Mouse (Mus musculus): ENCODE data around the gene Abcc5. TPM values are rescaled to one million over a fixed set of nuclear protein-coding genes. Genes with fewer than 3 reads are reported as not detected.
"Not testable (repeated sequence)": the region's sequence is repeated elsewhere in the genome, so short reads cannot be mapped to it uniquely, and the experiment has no call there.

Gene Abcc5
- polyA plus RNA-seq, 1 experiment from 2014 or later = 60.6 TPM

GRCm38 (mm10) chr16:20375341-20375740 lies 50.9 kb downstream of the Abcc5 start:
- H3K4me3 ChIP-seq = no peak overlapping the region
- H3K27me3 ChIP-seq (ENCODE audit: insufficient read depth, poor library complexity, severe bottlenecking) = no peaks in the 10 kb centered on the region
- H3K9me3 ChIP-seq = no peaks in the 10 kb centered on the region
- no peak for DNase-seq (ENCODE audit: low spot score)
- peaks cover 9% of the 10 kb centered on the region; the same call in 1 of the 2 replicates for H3K4me1 ChIP-seq
- no peak overlapping the region for H3K27ac ChIP-seq
- peaks cover 54% of the 10 kb centered on the region for H3K36me3 ChIP-seq
- 86% methylated on average over 5 of the region's 5 CpGs for WGBS

- DNase-seq (ENCODE audit: low spot score) = peak; percentile 84
- peaks cover 13% of the 10 kb centered on the region; the same call in 1 of the 2 replicates for H3K4me1 ChIP-seq
- H3K9me3 ChIP-seq = no peaks in the 10 kb centered on the region
- peaks cover 60% of the 10 kb centered on the region for H3K36me3 ChIP-seq
- no peak overlapping the region for H3K4me3 ChIP-seq
- H3K27me3 ChIP-seq (ENCODE audit: insufficient read depth, poor library complexity, severe bottlenecking) = no peaks in the 10 kb centered on the region
- WGBS = 51% methylated on average over 4 of the region's 4 CpGs
- 0 out of 2 replicates have a peak overlapping the region, but pooled peaks have one; percentile 4 for H3K27ac ChIP-seq
These were observed 54.5 kb downstream of the Abcc5 start for GRCm38 (mm10) chr16:20371731-20372130.

- Histone ChIP-seq H3K27me3 (ENCODE audit: insufficient read depth, poor library complexity, severe bottlenecking) (no peaks in the 10 kb centered on the region), H3K4me1 (peaks cover 9% of the 10 kb centered on the region; the same call in 1 of the 2 replicates), H3K27ac (no peak overlapping the region), H3K4me3 (no peak overlapping the region), H3K36me3 (peaks cover 60% of the 10 kb centered on the region), H3K9me3 (no peaks in the 10 kb centered on the region)
- 89% methylated on average over 9 of the region's 9 CpGs for WGBS
- DNase-seq (ENCODE audit: low spot score) = no peak
These were observed 58.0 kb downstream of the Abcc5 start for GRCm38 (mm10) chr16:20368221-20368620.

- Histone ChIP-seq H3K27me3 (ENCODE audit: insufficient read depth, poor library complexity, severe bottlenecking) (no peaks in the 10 kb centered on the region), H3K4me3 (no peak overlapping the region), H3K36me3 (peaks cover 82% of the 10 kb centered on the region), H3K9me3 (no peaks in the 10 kb centered on the region), H3K27ac (no peak overlapping the region), H3K4me1 (no peaks in the 10 kb centered on the region)
- WGBS = 83% methylated on average over 11 of the region's 11 CpGs
- no peak for DNase-seq (ENCODE audit: low spot score)
These were observed 64.1 kb downstream of the Abcc5 start for GRCm38 (mm10) chr16:20362121-20362520.

GRCm38 (mm10) chr16:20361496-20361895 lies 64.7 kb downstream of the Abcc5 start:
- H3K4me3 ChIP-seq; DNase-seq (ENCODE audit: low spot score); H3K4me1 ChIP-seq; H3K9me3 ChIP-seq; H3K27ac ChIP-seq; H3K27me3 ChIP-seq (ENCODE audit: insufficient read depth, poor library complexity, severe bottlenecking): not testable (repeated sequence)
- H3K36me3 ChIP-seq = peaks cover 81% of the 10 kb centered on the region
- 74% methylated on average over 3 of the region's 3 CpGs for whole genome bisulfite sequencing

- WGBS = 85% methylated on average over 9 of the region's 9 CpGs
- Histone ChIP-seq H3K4me1 (no peaks in the 10 kb centered on the region), H3K9me3 (no peaks in the 10 kb centered on the region), H3K36me3 (peaks cover 75% of the 10 kb centered on the region), H3K4me3 (no peak overlapping the region), H3K27me3 (ENCODE audit: insufficient read depth, poor library complexity, severe bottlenecking) (no peaks in the 10 kb centered on the region), H3K27ac (no peak overlapping the region; the same call in 1 of the 2 replicates)
- no peak for DNase-seq (ENCODE audit: low spot score)
These were observed 66.4 kb downstream of the Abcc5 start for GRCm38 (mm10) chr16:20359643-20360295.

GRCm38 (mm10) chr16:20357837-20358236 lies 68.4 kb downstream of the Abcc5 start:
- Histone ChIP-seq H3K4me3 (no peak overlapping the region), H3K27me3 (ENCODE audit: insufficient read depth, poor library complexity, severe bottlenecking) (no peaks in the 10 kb centered on the region), H3K27ac (no peak overlapping the region), H3K36me3 (peaks cover 58% of the 10 kb centered on the region), H3K4me1 (no peaks in the 10 kb centered on the region), H3K9me3 (no peaks in the 10 kb centered on the region)
- 95% methylated on average over 5 of the region's 5 CpGs for WGBS
- DNase-seq (ENCODE audit: low spot score) = no peak

- DNase-seq (ENCODE audit: low spot score) = no peak
- H3K27ac ChIP-seq = no peak overlapping the region
- no peaks in the 10 kb centered on the region for H3K27me3 ChIP-seq (ENCODE audit: insufficient read depth, poor library complexity, severe bottlenecking)
- no peaks in the 10 kb centered on the region for H3K9me3 ChIP-seq
- no peaks in the 10 kb centered on the region for H3K4me1 ChIP-seq
- peaks cover 51% of the 10 kb centered on the region for H3K36me3 ChIP-seq
- H3K4me3 ChIP-seq = no peak overlapping the region
- 83% methylated on average over 2 of the region's 2 CpGs for WGBS
These were observed 71.4 kb downstream of the Abcc5 start for GRCm38 (mm10) chr16:20354762-20355161.

- Histone ChIP-seq H3K4me1 (no peaks in the 10 kb centered on the region), H3K27ac (no peak overlapping the region), H3K4me3 (no peak overlapping the region), H3K9me3 (no peaks in the 10 kb centered on the region), H3K27me3 (ENCODE audit: insufficient read depth, poor library complexity, severe bottlenecking) (no peaks in the 10 kb centered on the region), H3K36me3 (peaks cover 43% of the 10 kb centered on the region)
- WGBS = 96% methylated on average over 1 of the region's 1 CpGs
- DNase-seq (ENCODE audit: low spot score) = no peak
These were observed 72.2 kb downstream of the Abcc5 start for GRCm38 (mm10) chr16:20354011-20354410.

- no peak for DNase-seq (ENCODE audit: low spot score)
These were observed 80.7 kb downstream of the Abcc5 start for GRCm38 (mm10) chr16:20345464-20345863.

GRCm38 (mm10) chr16:20338616-20339015 lies 87.6 kb downstream of the Abcc5 start:
- no peak overlapping the region for H3K4me3 ChIP-seq
- H3K36me3 ChIP-seq = peaks cover 70% of the 10 kb centered on the region
- no peaks in the 10 kb centered on the region for H3K27me3 ChIP-seq (ENCODE audit: insufficient read depth, poor library complexity, severe bottlenecking)
- WGBS = 88% methylated on average over 3 of the region's 3 CpGs
- no peak overlapping the region for H3K27ac ChIP-seq
- H3K4me1 ChIP-seq = no peaks in the 10 kb centered on the region
- no peaks in the 10 kb centered on the region for H3K9me3 ChIP-seq
- DNase-seq (ENCODE audit: low spot score) = no peak

More at GRCm38 (mm10) chr16:20345464-20345863, 80.7 kb downstream of the Abcc5 start:
- Histone ChIP-seq H3K9me3 (no peaks in the 10 kb centered on the region), H3K27ac (no peak overlapping the region), H3K27me3 (ENCODE audit: insufficient read depth, poor library complexity, severe bottlenecking) (no peaks in the 10 kb centered on the region), H3K36me3 (peaks cover 40% of the 10 kb centered on the region), H3K4me1 (no peaks in the 10 kb centered on the region), H3K4me3 (no peak overlapping the region)
- WGBS = 73% methylated on average over 1 of the region's 1 CpGs

GRCm38 (mm10) chr16:20334918-20335317 lies 91.3 kb downstream of the Abcc5 start:
- no peak overlapping the region for H3K4me3 ChIP-seq
- no peak overlapping the region for H3K27ac ChIP-seq
- H3K36me3 ChIP-seq = peaks cover 75% of the 10 kb centered on the region
- H3K4me1 ChIP-seq = peaks cover 5% of the 10 kb centered on the region
- DNase-seq (ENCODE audit: low spot score) = no peak
- no peaks in the 10 kb centered on the region for H3K27me3 ChIP-seq (ENCODE audit: insufficient read depth, poor library complexity, severe bottlenecking)
- no peaks in the 10 kb centered on the region for H3K9me3 ChIP-seq
- 94% methylated on average over 8 of the region's 8 CpGs for WGBS

- Histone ChIP-seq H3K9me3 (no peaks in the 10 kb centered on the region), H3K4me1 (peaks cover 5% of the 10 kb centered on the region), H3K36me3 (peaks cover 32% of the 10 kb centered on the region), H3K27ac (no peak overlapping the region), H3K27me3 (ENCODE audit: insufficient read depth, poor library complexity, severe bottlenecking) (no peaks in the 10 kb centered on the region), H3K4me3 (no peak overlapping the region)
- no peak for DNase-seq (ENCODE audit: low spot score)
- 88% methylated on average over 5 of the region's 5 CpGs for WGBS
These were observed 97.9 kb downstream of the Abcc5 start for GRCm38 (mm10) chr16:20328306-20328705.

- peaks cover 12% of the 10 kb centered on the region for H3K36me3 ChIP-seq
- H3K27me3 ChIP-seq (ENCODE audit: insufficient read depth, poor library complexity, severe bottlenecking) = no peaks in the 10 kb centered on the region
- no peaks in the 10 kb centered on the region for H3K9me3 ChIP-seq
- H3K4me3 ChIP-seq = no peak within 1 kb of the TSS
- no peak for DNase-seq (ENCODE audit: low spot score)
- no peaks in the 10 kb centered on the region for H3K4me1 ChIP-seq
- no peak within 1 kb of the TSS for H3K27ac ChIP-seq
- 72% methylated on average over 5 of the region's 5 CpGs for WGBS
These were observed 100.9 kb downstream of the Abcc5 start, which contains the start of gene Cyp2ab1 for GRCm38 (mm10) chr16:20325286-20325685. Gene Cyp2ab1 (minus strand): TSS chr16:20325404.
